Comparison of ENCODE assay signal across 16 mouse cellular contexts in genomic region chr2:121359461-121359860, GRCm38 (mm10). TPM values are rescaled to one million over a fixed set of nuclear protein-coding genes. Genes with fewer than 3 reads are reported as not detected.
DNase-seq lines count a peak whose midpoint lies in the region; ATAC-seq and TF ChIP-seq lines count a peak whose summit lies in the region.
"Had no signal": no experiment of that assay in that cellular context is flagged by ENCODE, and none has a peak within 500 bp of the region (broad histone marks: within the 10 kb centered on the region; RNA-seq: fewer than 3 reads in every experiment).

No protein-coding gene starts in this region.

- intact Hi-C loops in left cerebral cortex, adult 2 months (cut with DNase I), result no loop called here

- no peaks in the 10 kb centered on the region for H3K9me3 ChIP-seq in intestine, embryonic 15.5 days
- H3K9me3 ChIP-seq: heart, embryonic 13.5 days; liver, embryonic 12.5 days had no signal

- WGBS in intestine, embryonic 15.5 days, result 44% methylated on average over 4 of the region's 4 CpGs

- DNase-seq in left cerebral cortex, adult 2 months (ENCODE audit: extremely low spot score in 1 of 2, low spot score in 2 of 2), result no peak
- DNase-seq in left cerebral cortex, adult 8-10 months (ENCODE audit: low spot score in 2 of 2), result no peak
- DNase-seq in cerebellum, postnatal 25 days, result peak; percentile 38 to 47
- DNase-seq in retina, postnatal 7 days (ENCODE audit: low read depth, low spot score), result peak; percentile 5
- DNase-seq in kidney, adult 9 months, result no peak
- no peak for DNase-seq in right cerebral cortex, adult 18-20 months
- DNase-seq: gastrocnemius, postnatal 36 days; kidney, postnatal 25 days had no signal

- H3K4me1 ChIP-seq in intestine, embryonic 15.5 days (replicated peaks), result peaks cover 9% of the 10 kb centered on the region; the same call in 1 of the 2 replicates

- H3K36me3 ChIP-seq in intestine, embryonic 15.5 days, result no peaks in the 10 kb centered on the region
- H3K36me3 ChIP-seq: heart, embryonic 13.5 days; liver, embryonic 12.5 days had no signal

- H3K4me2 ChIP-seq in intestine, embryonic 15.5 days (replicated peaks), result peak overlapping the region; percentile 61; the same call in 1 of the 2 replicates

- peak overlapping the region; percentile 68 for H3K4me3 ChIP-seq in left cerebral cortex, adult 2 months
- H3K4me3 ChIP-seq in intestine, embryonic 15.5 days (replicated peaks), result no peak overlapping the region
- H3K4me3 ChIP-seq: liver, embryonic 12.5 days had no signal

- H3K9ac ChIP-seq in intestine, embryonic 15.5 days, result no peak overlapping the region
- H3K9ac ChIP-seq: heart, embryonic 13.5 days; liver, embryonic 12.5 days had no signal

- no peak for ATAC-seq in intestine, embryonic 15.5 days
- ATAC-seq: liver, embryonic 12.5 days; lung, postnatal 0 days; Patski had no signal

- TF ChIP-seq CTCF in left cerebral cortex, adult 2 months (IDR thresholded peaks at IDR 0.05), result no peak

- H3K27ac ChIP-seq in left cerebral cortex, adult 2 months, result no peak overlapping the region; the same call in 1 of the 2 replicates
- no peak overlapping the region for H3K27ac ChIP-seq in intestine, embryonic 15.5 days
- H3K27ac ChIP-seq: heart, embryonic 13.5 days; liver, embryonic 12.5 days had no signal

- H3K27me3 ChIP-seq in intestine, embryonic 15.5 days (replicated peaks), result no peaks in the 10 kb centered on the region

RNA-seq across cellular contexts. Expression of gene Ckmt1, which starts 1.9 kb away (rescaled TPM):
- 100 to 1,000 TPM; 339 to 354 TPM for total RNA-seq in left cerebral cortex, adult 2 months (2021)
- total RNA-seq in left cerebral cortex, adult 8-10 months (2022), result 100 to 1,000 TPM; 418 to 426 (median 425) TPM
- polyA plus RNA-seq in intestine, embryonic 15.5 days (2015; fragmentation: Nextera tagmentation; extraction: Ambion mirVana), result 417 and 490 TPM in 2 replicates
- total RNA-seq: gastrocnemius, postnatal 36 days; megakaryocyte-erythroid progenitor cell, adult 5-6 weeks had no signal
- polyA plus RNA-seq: liver, embryonic 12.5 days had no signal

RNA-seq across cellular contexts. Expression of gene Ppip5k1, which starts 4.3 kb away (rescaled TPM):
- 100 to 1,000 TPM; 134 to 136 TPM for total RNA-seq in left cerebral cortex, adult 2 months (2021)
- total RNA-seq in left cerebral cortex, adult 8-10 months (2022), result 100 to 1,000 TPM; 121 to 145 (median 130) TPM
- 15.4 and 16.3 TPM in 2 replicates for polyA plus RNA-seq in intestine, embryonic 15.5 days (2015; fragmentation: Nextera tagmentation; extraction: Ambion mirVana)

RNA-seq across cellular contexts. Expression of gene Strc, which starts 27.5 kb away (rescaled TPM):
- total RNA-seq in left cerebral cortex, adult 2 months (2021), result under 1 TPM; 0.11 to 0.12 TPM
- total RNA-seq in left cerebral cortex, adult 8-10 months (2022), result under 1 TPM; 0.09 to 0.91 (median 0.32) TPM
- polyA plus RNA-seq in intestine, embryonic 15.5 days (2015; fragmentation: Nextera tagmentation; extraction: Ambion mirVana), result not detected in 2 replicates
- total RNA-seq: left cerebral cortex, postnatal 10 days; megakaryocyte-erythroid progenitor cell, adult 5-6 weeks had no signal
- polyA plus RNA-seq: embryonic facial prominence, embryonic 11.5 days; heart, embryonic 13.5 days; liver, embryonic 12.5 days; lung, postnatal 0 days; Patski had no signal

RNA-seq across cellular contexts. Expression of gene Pdia3, which starts 54.1 kb away (rescaled TPM):
- 100 to 1,000 TPM; 170 to 202 TPM for total RNA-seq in left cerebral cortex, adult 2 months (2021)
- 100 to 1,000 TPM; 140 to 171 (median 153) TPM for total RNA-seq in left cerebral cortex, adult 8-10 months (2022)
- polyA plus RNA-seq in intestine, embryonic 15.5 days (2015; fragmentation: Nextera tagmentation; extraction: Ambion mirVana), result 834 and 874 TPM in 2 replicates

RNA-seq across cellular contexts. Expression of gene Catsper2, which starts 54.1 kb away (rescaled TPM):
- 1 to 10 TPM; 3.6 to 4.2 TPM for total RNA-seq in left cerebral cortex, adult 2 months (2021)
- total RNA-seq in left cerebral cortex, adult 8-10 months (2022), result 1 to 10 TPM; 4.2 to 5.9 (median 5.1) TPM
- 1.1 and 2.0 TPM in 2 replicates for polyA plus RNA-seq in intestine, embryonic 15.5 days (2015; fragmentation: Nextera tagmentation; extraction: Ambion mirVana)

Comparison
In these comparisons a context has a peak if more than half of its experiments do, and no peak if none do; other contexts are left out.
1. DNase-seq: peak in cerebellum, postnatal 25 days (2 of 2) and retina, postnatal 7 days (single experiment); none in left cerebral cortex, adult 2 months (0 of 2), left cerebral cortex, adult 8-10 months (0 of 2), kidney, adult 9 months (single experiment) and right cerebral cortex, adult 18-20 months (single experiment).